Mouse (Mus musculus) neural tube, embryonic 12.5 days (tissue): Measurements from ENCODE around the gene Rpl23a. TPM values are rescaled to one million over a fixed set of nuclear protein-coding genes. Genes with fewer than 3 reads are reported as not detected.
"Not testable (repeated sequence)": the region's sequence is repeated elsewhere in the genome, so short reads cannot be mapped to it uniquely, and the experiment has no call there.

Experiments
- ATAC-seq: fragments of 200-750 bp; cut with Nextera tagmentation; 2 replicates; pipeline ENCODE4 v1.8.0; 2017; ENCODE audit warnings: low read depth, mild to moderate bottlenecking, moderate TSS enrichment, moderate library complexity; ENCODE audit not compliant: low FRiP score
- H3K27ac ChIP-seq: fragments of 300-500 bp; sonication (generic); 2 replicates; pipeline ENCODE4 v1.5.1; 2016
- H3K27me3 ChIP-seq: fragments of 300-500 bp; sonication (generic); replicated peaks from 2 replicates; pipeline ENCODE4 v1.6.1; 2016; ENCODE audit warnings: mild to moderate bottlenecking
- H3K36me3 ChIP-seq: fragments of 300-500 bp; sonication (generic); 2 replicates; pipeline ENCODE4 v1.6.1; 2016; ENCODE audit warnings: mild to moderate bottlenecking
- H3K4me1 ChIP-seq: fragments of 300-500 bp; sonication (generic); 2 replicates; pipeline ENCODE4 v1.6.1; 2016
- H3K4me2 ChIP-seq: fragments of 300-500 bp; sonication (generic); replicated peaks from 2 replicates; pipeline ENCODE4 v1.6.1; 2016; ENCODE audit warnings: mild to moderate bottlenecking
- H3K4me3 ChIP-seq: fragments of 300-500 bp; sonication (generic); 2 replicates; pipeline ENCODE4 v1.5.1; 2016
- H3K9ac ChIP-seq: fragments of 300-500 bp; sonication (generic); 2 replicates; pipeline ENCODE4 v1.6.1; 2016; ENCODE audit warnings: mild to moderate bottlenecking
- H3K9me3 ChIP-seq: fragments of 300-500 bp; sonication (generic); 2 replicates; pipeline ENCODE4 v1.6.1; 2016; ENCODE audit warnings: mild to moderate bottlenecking
- WGBS: fragments of 180-500 bp; shearing (Covaris S2); methylation state at CpG from one replicate; pipeline ENCODE4 v1.1.7; 2016; 5-methylcytosine and 5-hydroxymethylcytosine counted together
- polyA plus RNA-seq: library from polyadenylated mRNA; unstranded; fragments of >200 nt; fragmentation: Nextera tagmentation; extraction: Ambion mirVana; gene quantifications from 2 replicates; pipeline ENCODE4 v1.2.1, GENCODE M21; 2016

Gene Rpl23a
- polyA plus RNA-seq, 1 experiment from 2014 or later = 982 TPM

- H3K36me3 ChIP-seq = peaks cover 74% of the 10 kb centered on the region
- H3K4me1 ChIP-seq = peaks cover 11% of the 10 kb centered on the region; the same call in 1 of the 2 replicates
- no peak overlapping the region for H3K9ac ChIP-seq
- 59% methylated on average over 9 of the region's 9 CpGs for WGBS
- H3K4me3 ChIP-seq = no peak overlapping the region
- H3K4me2 ChIP-seq = no peak overlapping the region
- no peaks in the 10 kb centered on the region for H3K9me3 ChIP-seq
- peak overlapping the region; percentile 37; the same call in 1 of the 2 replicates for H3K27ac ChIP-seq
- ATAC-seq = peak; percentile 33; the same call in 1 of the 2 replicates
- H3K27me3 ChIP-seq = no peaks in the 10 kb centered on the region
These were observed 30.8 kb downstream of the Rpl23a start for GRCm38 (mm10) chr11:78152299-78153231.

DNA sequence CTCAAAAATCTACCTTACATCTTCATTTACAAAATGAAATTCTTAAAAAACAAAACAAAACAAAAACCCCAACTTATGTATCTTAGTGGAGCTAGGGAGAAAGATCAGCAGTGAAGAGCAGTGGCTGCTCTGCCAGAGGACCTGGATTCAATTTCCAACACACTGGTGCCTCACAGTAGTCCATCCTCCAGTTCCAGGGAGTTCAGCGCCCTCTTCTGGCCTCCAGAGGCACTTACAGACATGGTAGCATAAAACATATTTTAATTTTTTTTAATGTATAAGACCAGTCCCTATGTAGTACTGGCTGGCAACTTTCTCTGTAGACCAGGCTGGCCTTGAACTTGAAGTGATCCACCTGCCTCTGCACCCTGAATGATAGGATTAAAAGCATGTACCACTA, 32.2 kb downstream of the Rpl23a start:
- H3K4me1 ChIP-seq = peaks cover 11% of the 10 kb centered on the region; the same call in 1 of the 2 replicates
- peaks cover 77% of the 10 kb centered on the region for H3K36me3 ChIP-seq
- H3K27ac ChIP-seq = no peak overlapping the region
- WGBS = 13% methylated on average over 1 of the region's 1 CpGs
- H3K4me3 ChIP-seq = no peak overlapping the region
- H3K4me2 ChIP-seq = no peak overlapping the region
- H3K9ac ChIP-seq = no peak overlapping the region
- H3K9me3 ChIP-seq = no peaks in the 10 kb centered on the region
- H3K27me3 ChIP-seq = no peaks in the 10 kb centered on the region
- ATAC-seq = no peak

GRCm38 (mm10) chr11:78146707-78147543, 36.5 kb downstream of the Rpl23a start:
- H3K4me3 ChIP-seq = no peak overlapping the region
- no peaks in the 10 kb centered on the region for H3K27me3 ChIP-seq
- H3K9ac ChIP-seq = no peak overlapping the region
- no peaks in the 10 kb centered on the region for H3K9me3 ChIP-seq
- H3K4me2 ChIP-seq = no peak overlapping the region
- H3K4me1 ChIP-seq = no peaks in the 10 kb centered on the region
- ATAC-seq = no peak
- peaks cover 74% of the 10 kb centered on the region for H3K36me3 ChIP-seq
- 95% methylated on average over 6 of the region's 6 CpGs for WGBS
- H3K27ac ChIP-seq = no peak overlapping the region

- H3K4me3 ChIP-seq = no peak overlapping the region
- no peak overlapping the region for H3K27ac ChIP-seq
- no peak overlapping the region for H3K9ac ChIP-seq
- WGBS = 89% methylated on average over 5 of the region's 5 CpGs
- no peaks in the 10 kb centered on the region for H3K4me1 ChIP-seq
- H3K27me3 ChIP-seq = no peaks in the 10 kb centered on the region
- ATAC-seq = no peak
- peaks cover 70% of the 10 kb centered on the region for H3K36me3 ChIP-seq
- H3K9me3 ChIP-seq = no peaks in the 10 kb centered on the region
- H3K4me2 ChIP-seq = no peak overlapping the region
These were observed 37.2 kb downstream of the Rpl23a start for GRCm38 (mm10) chr11:78146168-78146567.

DNA sequence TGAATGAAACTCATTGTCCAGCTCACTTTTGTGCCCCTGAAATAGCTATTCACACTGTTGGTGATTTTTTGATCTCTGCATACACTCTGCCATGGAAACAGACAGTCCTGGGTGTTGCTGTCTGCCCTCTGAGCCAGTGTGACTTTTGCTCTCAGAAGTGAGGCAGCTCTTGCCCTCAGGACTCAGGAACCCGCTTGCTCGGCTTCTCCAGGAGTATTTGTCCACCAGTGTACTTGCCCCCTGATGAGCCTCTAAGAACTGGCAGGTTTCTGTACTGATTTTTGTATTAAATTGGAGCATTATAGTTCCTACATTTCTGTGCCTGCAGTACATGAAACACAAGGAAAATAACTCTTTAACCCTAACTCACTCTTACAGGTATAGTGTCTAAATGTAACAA, 39.9 kb downstream of the Rpl23a start:
- no peak for ATAC-seq
- 84% methylated on average over 2 of the region's 2 CpGs for WGBS
- Histone ChIP-seq H3K4me2 (no peak overlapping the region), H3K9ac (no peak overlapping the region), H3K27ac (no peak overlapping the region), H3K9me3 (no peaks in the 10 kb centered on the region), H3K27me3 (no peaks in the 10 kb centered on the region), H3K4me3 (no peak overlapping the region), H3K4me1 (no peaks in the 10 kb centered on the region), H3K36me3 (peaks cover 46% of the 10 kb centered on the region)

DNA sequence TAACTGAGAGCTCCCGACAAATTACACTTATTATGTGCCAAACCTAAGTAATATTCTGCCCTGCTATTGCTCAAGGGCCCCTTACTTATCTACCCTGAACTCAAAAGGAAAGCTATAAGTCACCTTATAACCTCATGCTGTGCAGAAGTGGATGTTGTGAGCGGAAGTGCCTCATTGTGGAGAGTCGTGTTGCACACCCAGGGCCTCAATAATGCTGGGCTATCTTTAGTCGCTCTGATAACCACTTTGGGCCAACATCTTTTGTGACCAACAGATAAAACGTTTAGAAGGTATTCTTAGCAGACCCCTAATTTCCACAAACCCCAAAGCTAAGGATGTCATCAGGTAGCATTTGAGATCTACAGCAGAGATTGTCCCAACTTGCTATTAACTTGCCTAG, 42.7 kb downstream of the Rpl23a start:
- H3K27ac ChIP-seq = no peak overlapping the region
- WGBS = 81% methylated on average over 5 of the region's 5 CpGs

GRCm38 (mm10) chr11:78138023-78138422, 45.4 kb downstream of the Rpl23a start:
- Histone ChIP-seq H3K27me3 (no peaks in the 10 kb centered on the region), H3K9ac (no peak overlapping the region), H3K36me3 (peaks cover 1% of the 10 kb centered on the region), H3K27ac (no peak overlapping the region), H3K4me1 (no peaks in the 10 kb centered on the region), H3K4me3 (no peak overlapping the region), H3K4me2 (no peak overlapping the region), H3K9me3 (no peaks in the 10 kb centered on the region)
- WGBS = 93% methylated on average over 3 of the region's 3 CpGs
- ATAC-seq = no peak

More for the DNA sequence above, 42.7 kb downstream of the Rpl23a start:
- H3K4me2 ChIP-seq = no peak overlapping the region
- H3K9ac ChIP-seq = no peak overlapping the region
- H3K4me1 ChIP-seq = no peaks in the 10 kb centered on the region
- H3K4me3 ChIP-seq = no peak overlapping the region
- H3K36me3 ChIP-seq = peaks cover 26% of the 10 kb centered on the region
- H3K9me3 ChIP-seq = no peaks in the 10 kb centered on the region
- ATAC-seq = no peak
- H3K27me3 ChIP-seq = no peaks in the 10 kb centered on the region

DNA sequence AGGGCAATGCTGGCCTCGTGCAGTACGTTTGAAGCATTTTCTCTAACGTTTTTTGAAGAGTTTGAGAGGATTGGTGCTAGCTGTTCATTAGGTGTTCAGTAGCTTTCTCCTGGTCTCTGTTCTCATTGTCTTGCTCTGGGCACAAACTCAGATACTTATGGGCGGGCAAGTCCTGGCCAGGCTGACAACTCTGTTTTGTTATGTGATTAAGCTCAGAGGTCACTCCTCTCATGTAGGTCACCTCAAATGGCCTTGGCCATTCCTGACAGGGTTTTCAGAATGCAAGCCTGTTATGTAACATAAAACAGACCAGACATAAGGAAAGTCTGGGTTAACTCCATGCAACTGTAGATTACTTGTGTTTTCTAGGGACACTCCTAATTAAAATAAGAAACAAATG, 45.8 kb downstream of the Rpl23a start:
- WGBS = 84% methylated on average over 4 of the region's 4 CpGs
- Histone ChIP-seq H3K4me2 (no peak overlapping the region), H3K9ac (no peak overlapping the region), H3K4me3 (no peak overlapping the region), H3K36me3 (no peaks in the 10 kb centered on the region), H3K27me3 (no peaks in the 10 kb centered on the region), H3K9me3 (no peaks in the 10 kb centered on the region), H3K4me1 (no peaks in the 10 kb centered on the region), H3K27ac (no peak overlapping the region)
- ATAC-seq = no peak

DNA sequence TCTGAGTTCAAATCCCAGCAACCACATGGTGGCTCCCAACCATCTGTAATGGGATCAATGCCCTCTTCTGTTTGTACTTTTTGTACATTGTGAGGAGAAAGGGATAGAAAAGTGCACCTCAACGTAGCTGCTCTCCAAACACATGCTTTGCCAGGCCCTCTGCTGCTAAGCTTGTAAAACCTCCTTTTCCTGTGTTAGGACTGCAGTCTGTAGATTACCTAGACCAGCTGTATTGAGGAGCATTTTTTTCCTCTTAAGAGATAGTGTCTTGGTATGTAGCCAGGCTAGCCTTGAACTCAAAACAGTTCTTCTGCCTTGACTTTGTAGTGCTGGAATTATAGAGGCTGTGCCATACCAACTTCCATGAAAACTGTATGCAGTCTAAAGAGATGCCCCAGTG, 47.3 kb downstream of the Rpl23a start:
- Histone ChIP-seq H3K27me3 (no peaks in the 10 kb centered on the region), H3K9ac (no peak overlapping the region), H3K9me3 (no peaks in the 10 kb centered on the region), H3K4me3 (no peak overlapping the region), H3K4me2 (no peak overlapping the region), H3K4me1 (no peaks in the 10 kb centered on the region), H3K27ac (no peak overlapping the region), H3K36me3 (no peaks in the 10 kb centered on the region)
- ATAC-seq = no peak
- WGBS = 92% methylated on average over 1 of the region's 1 CpGs

DNA sequence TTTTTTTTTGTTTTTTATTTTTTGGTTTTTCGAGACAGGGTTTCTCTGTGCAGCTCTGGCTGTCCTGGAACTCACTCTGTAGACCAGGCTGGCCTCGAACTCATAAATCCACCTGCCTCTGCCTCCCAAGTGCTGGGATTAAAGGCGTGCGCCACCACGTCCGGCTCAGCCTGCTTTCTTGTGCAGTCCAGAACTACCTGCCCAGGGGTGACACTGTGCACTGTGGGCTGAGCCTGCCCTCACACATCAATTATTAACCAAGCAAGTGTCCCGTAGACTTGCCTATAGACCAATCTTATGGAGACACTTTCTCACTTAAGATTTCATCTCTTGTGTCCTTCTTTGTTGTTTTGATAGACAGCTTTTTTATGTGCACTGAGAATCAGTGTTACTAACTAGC, 48.1 kb downstream of the Rpl23a start:
- H3K4me1 ChIP-seq, H3K4me2 ChIP-seq, H3K27ac ChIP-seq, H3K27me3 ChIP-seq, H3K36me3 ChIP-seq, H3K9me3 ChIP-seq, H3K4me3 ChIP-seq, H3K9ac ChIP-seq, ATAC-seq: not testable (repeated sequence)
- 87% methylated on average over 7 of the region's 7 CpGs for WGBS

DNA sequence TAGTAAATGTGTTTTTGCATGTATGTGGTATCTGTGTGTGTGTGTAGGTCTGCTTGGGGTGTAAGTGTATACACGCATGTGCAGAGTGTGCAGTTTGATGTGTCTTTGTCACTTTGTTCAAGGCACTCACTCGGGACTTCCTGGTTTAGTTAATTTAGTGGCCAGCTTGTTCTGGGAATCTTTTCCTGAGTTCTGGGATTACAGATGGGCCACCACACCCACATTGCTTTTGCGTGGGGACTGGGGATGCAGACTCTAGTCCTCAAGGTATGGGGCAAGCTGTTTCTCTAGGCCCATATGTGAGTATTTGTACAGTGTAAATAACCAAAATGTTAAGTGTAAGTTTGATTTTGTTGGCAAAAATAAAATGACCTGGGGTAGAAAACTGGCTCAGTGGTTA, 49.0 kb downstream of the Rpl23a start:
- WGBS = 90% methylated on average over 3 of the region's 3 CpGs
- H3K9me3 ChIP-seq = no peaks in the 10 kb centered on the region
- no peak overlapping the region for H3K27ac ChIP-seq
- H3K4me3 ChIP-seq = no peak overlapping the region
- ATAC-seq = no peak
- H3K27me3 ChIP-seq = no peaks in the 10 kb centered on the region
- no peak overlapping the region for H3K9ac ChIP-seq
- no peak overlapping the region for H3K4me2 ChIP-seq
- no peaks in the 10 kb centered on the region for H3K4me1 ChIP-seq
- H3K36me3 ChIP-seq = no peaks in the 10 kb centered on the region

GRCm38 (mm10) chr11:78133915-78134314, 49.5 kb downstream of the Rpl23a start:
- Histone ChIP-seq H3K9ac (no peak overlapping the region), H3K4me1 (no peaks in the 10 kb centered on the region), H3K4me2 (no peak overlapping the region), H3K27ac (no peak overlapping the region), H3K4me3 (no peak overlapping the region), H3K36me3 (no peaks in the 10 kb centered on the region), H3K9me3 (no peaks in the 10 kb centered on the region), H3K27me3 (no peaks in the 10 kb centered on the region)
- ATAC-seq = no peak
- WGBS = 90% methylated on average over 6 of the region's 6 CpGs
